Mouse (Mus musculus): ENCODE data around the gene Vars. TPM values are rescaled to one million over a fixed set of nuclear protein-coding genes. Genes with fewer than 3 reads are reported as not detected.

Vars gene
- polyA plus RNA-seq, 1 experiment from 2014 or later: 112 TPM

- no peak for ATAC-seq (ENCODE audit: low read depth)
- H3K36me3 ChIP-seq: peaks cover 66% of the 10 kb centered on the region
- peak overlapping the region; percentile 6; the same call in 1 of the 2 replicates for H3K27ac ChIP-seq
- 0 out of 2 replicates have a peak overlapping the region, but pooled peaks have one; percentile 15 for H3K9ac ChIP-seq
- peaks cover 81% of the 10 kb centered on the region for H3K4me1 ChIP-seq (replicated peaks)
- no peaks in the 10 kb centered on the region for H3K9me3 ChIP-seq (replicated peaks)
- H3K4me3 ChIP-seq (replicated peaks): no peak overlapping the region
- no peak overlapping the region for H3K4me2 ChIP-seq
- DNase-seq: no peak
- peaks cover 6% of the 10 kb centered on the region; the same call in 1 of the 2 replicates for H3K27me3 ChIP-seq
- 80% methylated on average over 7 of the region's 7 CpGs for WGBS (ENCODE audit: insufficient replicate concordance)
Observed at GRCm38 (mm10) chr17:35055691-35056495, 55.1 kb downstream of the Vars start.

GRCm38 (mm10) chr17:35057090-35057489 is 56.3 kb downstream of the Vars start:
- no peak overlapping the region for H3K9ac ChIP-seq
- H3K4me1 ChIP-seq (replicated peaks): peaks cover 80% of the 10 kb centered on the region
- ATAC-seq (ENCODE audit: low read depth) (no peak), DNase-seq (no peak)
- H3K9me3 ChIP-seq (replicated peaks): no peaks in the 10 kb centered on the region
- 33% methylated on average over 3 of the region's 3 CpGs for WGBS (ENCODE audit: insufficient replicate concordance)
- peak overlapping the region; percentile 24; the same call in 1 of the 2 replicates for H3K27ac ChIP-seq
- H3K4me2 ChIP-seq: no peak overlapping the region
- H3K4me3 ChIP-seq (replicated peaks): no peak overlapping the region
- H3K36me3 ChIP-seq: peaks cover 73% of the 10 kb centered on the region
- H3K27me3 ChIP-seq: peaks cover 14% of the 10 kb centered on the region

- WGBS (ENCODE audit: insufficient replicate concordance): 69% methylated on average over 9 of the region's 9 CpGs
- Histone ChIP-seq H3K36me3 (peaks cover 60% of the 10 kb centered on the region), H3K4me2 (peak overlapping the region; percentile 92; the same call in 1 of the 2 replicates), H3K27me3 (peaks cover 26% of the 10 kb centered on the region), H3K9me3 (replicated peaks) (no peaks in the 10 kb centered on the region), H3K4me1 (replicated peaks) (peaks cover 70% of the 10 kb centered on the region), H3K27ac (peak overlapping the region; percentile 44; the same call in 1 of the 2 replicates), H3K9ac (no peak overlapping the region), H3K4me3 (replicated peaks) (no peak overlapping the region)
- no peak for ATAC-seq (ENCODE audit: low read depth)
- no peak for DNase-seq
Observed at GRCm38 (mm10) chr17:35058316-35058715, 57.5 kb downstream of the Vars start.

- H3K9ac ChIP-seq: peak within 1 kb of the TSS; percentile 70
- H3K36me3 ChIP-seq: peaks cover 51% of the 10 kb centered on the region
- WGBS (ENCODE audit: insufficient replicate concordance): under 1% methylated on average over 57 of the region's 57 CpGs
- peak within 1 kb of the TSS; percentile 65 for H3K4me3 ChIP-seq (replicated peaks)
- peaks cover 35% of the 10 kb centered on the region for H3K27me3 ChIP-seq
- peak within 1 kb of the TSS; percentile 44 for H3K27ac ChIP-seq
- peak; percentile 74 for ATAC-seq (ENCODE audit: low read depth)
- DNase-seq: peak; percentile 75
- H3K9me3 ChIP-seq (replicated peaks): no peaks in the 10 kb centered on the region
- H3K4me2 ChIP-seq: peak within 1 kb of the TSS; percentile 92
- H3K4me1 ChIP-seq (replicated peaks): peaks cover 67% of the 10 kb centered on the region
Observed at GRCm38 (mm10) chr17:35058911-35059892, 58.4 kb downstream of the Vars start, which contains the start of gene Ddah2. Gene Ddah2, plus strand, starts transcription at chr17:35059035.

GRCm38 (mm10) chr17:35060071-35060470 is 59.3 kb downstream of the Vars start:
- Histone ChIP-seq H3K36me3 (peaks cover 44% of the 10 kb centered on the region), H3K9me3 (replicated peaks) (no peaks in the 10 kb centered on the region), H3K27ac (no peak overlapping the region), H3K27me3 (peaks cover 44% of the 10 kb centered on the region), H3K4me1 (replicated peaks) (peaks cover 73% of the 10 kb centered on the region), H3K9ac (peak overlapping the region; percentile 70), H3K4me3 (replicated peaks) (peak overlapping the region; percentile 65), H3K4me2 (peak overlapping the region; percentile 92)
- DNase-seq (no peak), ATAC-seq (ENCODE audit: low read depth) (no peak)
- WGBS (ENCODE audit: insufficient replicate concordance): 40% methylated on average over 14 of the region's 14 CpGs

- Histone ChIP-seq H3K27ac (no peak overlapping the region), H3K4me3 (replicated peaks) (peak overlapping the region; percentile 65; the same call in 1 of the 2 replicates), H3K9me3 (replicated peaks) (no peaks in the 10 kb centered on the region), H3K4me2 (peak overlapping the region; percentile 92), H3K27me3 (peaks cover 51% of the 10 kb centered on the region), H3K4me1 (replicated peaks) (peaks cover 75% of the 10 kb centered on the region), H3K9ac (0 out of 2 replicates have a peak overlapping the region, but pooled peaks have one; percentile 70), H3K36me3 (peaks cover 36% of the 10 kb centered on the region)
- ATAC-seq (ENCODE audit: low read depth): no peak
- DNase-seq: peak; percentile 53
- 63% methylated on average over 22 of the region's 22 CpGs for WGBS (ENCODE audit: insufficient replicate concordance)
Observed at GRCm38 (mm10) chr17:35060737-35061297, 60.0 kb downstream of the Vars start.

GRCm38 (mm10) chr17:35061299-35061698 is 60.5 kb downstream of the Vars start:
- Histone ChIP-seq H3K9me3 (replicated peaks) (no peaks in the 10 kb centered on the region), H3K27me3 (peaks cover 56% of the 10 kb centered on the region), H3K4me2 (no peak overlapping the region), H3K27ac (no peak overlapping the region), H3K4me3 (replicated peaks) (no peak overlapping the region), H3K9ac (no peak overlapping the region), H3K4me1 (replicated peaks) (peaks cover 75% of the 10 kb centered on the region), H3K36me3 (peaks cover 31% of the 10 kb centered on the region)
- no peak for DNase-seq
- 64% methylated on average over 8 of the region's 8 CpGs for WGBS (ENCODE audit: insufficient replicate concordance)
- no peak for ATAC-seq (ENCODE audit: low read depth)

- Histone ChIP-seq H3K9ac (no peak overlapping the region), H3K27me3 (peaks cover 77% of the 10 kb centered on the region), H3K36me3 (peaks cover 13% of the 10 kb centered on the region), H3K4me2 (no peak overlapping the region), H3K4me1 (replicated peaks) (peaks cover 64% of the 10 kb centered on the region), H3K9me3 (replicated peaks) (no peaks in the 10 kb centered on the region), H3K27ac (no peak overlapping the region), H3K4me3 (replicated peaks) (no peak overlapping the region)
- DNase-seq (no peak), ATAC-seq (ENCODE audit: low read depth) (no peak)
- WGBS (ENCODE audit: insufficient replicate concordance): 77% methylated on average over 3 of the region's 3 CpGs
Observed at GRCm38 (mm10) chr17:35063466-35063865, 62.7 kb downstream of the Vars start.

- H3K4me3 ChIP-seq (replicated peaks): peak overlapping the region; percentile 49
- no peak overlapping the region for H3K27ac ChIP-seq
- H3K36me3 ChIP-seq: peaks cover 11% of the 10 kb centered on the region
- peaks cover 55% of the 10 kb centered on the region for H3K4me1 ChIP-seq (replicated peaks)
- no peak overlapping the region for H3K9ac ChIP-seq
- H3K9me3 ChIP-seq (replicated peaks): no peaks in the 10 kb centered on the region
- DNase-seq (no peak), ATAC-seq (ENCODE audit: low read depth) (no peak)
- peak overlapping the region; percentile 72 for H3K4me2 ChIP-seq
- 26% methylated on average over 10 of the region's 10 CpGs for WGBS (ENCODE audit: insufficient replicate concordance)
- H3K27me3 ChIP-seq: peaks cover 87% of the 10 kb centered on the region
Observed at GRCm38 (mm10) chr17:35064378-35064877, 63.6 kb downstream of the Vars start.
